25 mouse cellular contexts compared by ENCODE assay signal in genomic region chr1:153681036-153681435, GRCm38 (mm10). TPM values are rescaled to one million over a fixed set of nuclear protein-coding genes. Genes with fewer than 3 reads are reported as not detected.
DNase-seq lines count a peak whose midpoint lies in the region; ATAC-seq lines count a peak whose summit lies in the region.
"Had no signal": no experiment of that assay in that cellular context is flagged by ENCODE, and none has a peak within 500 bp of the region (broad histone marks: within the 10 kb centered on the region; RNA-seq: fewer than 3 reads in every experiment).

No protein-coding gene starts in this region.

- intact Hi-C loops in left cerebral cortex, postnatal 10 days (cut with DNase I), result no loop called here

- ATAC-seq in midbrain, embryonic 13.5 days, result no peak
- ATAC-seq in liver, embryonic 11.5 days (replicated peaks; ENCODE audit: low FRiP score), result no peak
- ATAC-seq: forebrain, postnatal 0 days; intestine, embryonic 16.5 days; Patski had no signal

- 0 out of 2 replicates have a peak, but pooled peaks cover 3% of the 10 kb centered on the region for H3K27me3 ChIP-seq in midbrain, embryonic 10.5 days (ENCODE audit: low read depth, poor library complexity, severe bottlenecking)
- H3K27me3 ChIP-seq in midbrain, embryonic 13.5 days, result no peaks in the 10 kb centered on the region; the same call in 1 of the 2 replicates
- H3K27me3 ChIP-seq in liver, embryonic 11.5 days (replicated peaks; ENCODE audit: control insufficient read depth, insufficient read depth, low read length), result peaks cover 3% of the 10 kb centered on the region; the same call in 1 of the 2 replicates
- H3K27me3 ChIP-seq: embryonic facial prominence, embryonic 12.5 days; forebrain, embryonic 12.5 days; hindbrain, embryonic 15.5 days; Patski had no signal

- peak overlapping the region; percentile 59; the same call in 1 of the 2 replicates for H3K27ac ChIP-seq in midbrain, embryonic 10.5 days (replicated peaks)
- no peak overlapping the region for H3K27ac ChIP-seq in midbrain, embryonic 13.5 days
- no peak overlapping the region for H3K27ac ChIP-seq in liver, embryonic 11.5 days (ENCODE audit: low read depth, low read length)
- H3K27ac ChIP-seq: forebrain, embryonic 12.5 days; gastrocnemius, adult 2 months; heart, embryonic 13.5 days; hindbrain, embryonic 15.5 days had no signal

- H3K4me1 ChIP-seq in midbrain, embryonic 10.5 days, result peaks cover 27% of the 10 kb centered on the region
- H3K4me1 ChIP-seq in midbrain, embryonic 13.5 days (replicated peaks), result peaks cover 29% of the 10 kb centered on the region
- H3K4me1 ChIP-seq in liver, embryonic 11.5 days (replicated peaks; ENCODE audit: control insufficient read depth, insufficient read depth, low read length), result no peaks in the 10 kb centered on the region

- H3K9me3 ChIP-seq in midbrain, embryonic 10.5 days (replicated peaks), result no peaks in the 10 kb centered on the region
- no peaks in the 10 kb centered on the region for H3K9me3 ChIP-seq in midbrain, embryonic 13.5 days
- H3K9me3 ChIP-seq in liver, embryonic 11.5 days (ENCODE audit: control insufficient read depth, low read length), result no peaks in the 10 kb centered on the region
- H3K9me3 ChIP-seq: embryonic facial prominence, embryonic 12.5 days; forebrain, embryonic 12.5 days; heart, embryonic 13.5 days; hindbrain, embryonic 15.5 days had no signal

- DNase-seq in midbrain, embryonic 10.5 days (ENCODE audit: low spot score), result no peak
- DNase-seq in cerebellum, adult 11-12 months, result peak; percentile 80
- DNase-seq in cerebellum, adult 9-10 months, result peak; percentile 85
- peak; percentile 80 to 87 for DNase-seq in cerebellum, postnatal 25 days
- DNase-seq in right cerebral cortex, postnatal 4 days, result no peak
- DNase-seq in left cerebral cortex, postnatal 10 days (ENCODE audit: extremely low spot score in 1 of 2, low spot score in 2 of 2), result no peak
- no peak for DNase-seq in liver, embryonic 11.5 days (ENCODE audit: low spot score)
- DNase-seq: adrenal gland, postnatal 14 days; embryo, embryonic 11 days; forebrain, postnatal 0 days; gastrocnemius, adult 2 months; gastrocnemius, postnatal 25 days; heart, postnatal 36 days; kidney, adult 2 months had no signal

- H3K4me2 ChIP-seq in midbrain, embryonic 13.5 days (replicated peaks), result no peak overlapping the region
- H3K4me2 ChIP-seq in liver, embryonic 11.5 days, result no peak overlapping the region
- H3K4me2 ChIP-seq: embryonic facial prominence, embryonic 12.5 days; forebrain, embryonic 12.5 days; heart, embryonic 13.5 days; hindbrain, embryonic 15.5 days had no signal

- no peak overlapping the region for H3K4me3 ChIP-seq in midbrain, embryonic 10.5 days
- no peak overlapping the region for H3K4me3 ChIP-seq in midbrain, embryonic 13.5 days (replicated peaks)
- H3K4me3 ChIP-seq in liver, embryonic 11.5 days (ENCODE audit: low read depth, low read length), result no peak overlapping the region
- H3K4me3 ChIP-seq: embryonic facial prominence, embryonic 12.5 days; forebrain, embryonic 12.5 days; gastrocnemius, adult 2 months; heart, embryonic 13.5 days; hindbrain, embryonic 15.5 days had no signal

- no peak overlapping the region for H3K9ac ChIP-seq in midbrain, embryonic 13.5 days (replicated peaks)
- no peak overlapping the region for H3K9ac ChIP-seq in liver, embryonic 11.5 days (ENCODE audit: low read depth, low read length)
- H3K9ac ChIP-seq: embryonic facial prominence, embryonic 12.5 days; forebrain, embryonic 12.5 days; forebrain, postnatal 0 days; heart, embryonic 13.5 days; hindbrain, embryonic 15.5 days had no signal

- H3K36me3 ChIP-seq in midbrain, embryonic 10.5 days, result no peaks in the 10 kb centered on the region
- H3K36me3 ChIP-seq in midbrain, embryonic 13.5 days, result 0 out of 2 replicates have a peak, but pooled peaks cover 9% of the 10 kb centered on the region
- no peaks in the 10 kb centered on the region for H3K36me3 ChIP-seq in liver, embryonic 11.5 days (ENCODE audit: control insufficient read depth, insufficient read depth, low read length)
- H3K36me3 ChIP-seq: embryonic facial prominence, embryonic 12.5 days; forebrain, embryonic 12.5 days; heart, embryonic 13.5 days; hindbrain, embryonic 15.5 days had no signal

- 93% methylated on average over 2 of the region's 2 CpGs for WGBS in midbrain, embryonic 10.5 days
- WGBS in midbrain, embryonic 13.5 days, result 96% methylated on average over 2 of the region's 2 CpGs
- WGBS in liver, embryonic 11.5 days, result 77% methylated on average over 2 of the region's 2 CpGs

RNA-seq across cellular contexts. Expression of gene Rgs8, which starts 28.2 kb away (rescaled TPM):
- polyA plus RNA-seq in midbrain, embryonic 10.5 days (2016; fragmentation: Nextera tagmentation; extraction: Ambion mirVana), result 8.3 and 15.1 TPM in 2 replicates
- 32.4 and 33.6 TPM in 2 replicates for polyA plus RNA-seq in midbrain, embryonic 13.5 days (2015; fragmentation: Nextera tagmentation; extraction: Ambion mirVana)
- 10 to 100 TPM; 24.3 to 34.0 TPM for total RNA-seq in left cerebral cortex, postnatal 10 days (2021)
- polyA plus RNA-seq in liver, embryonic 11.5 days (2014; fragmentation: Nextera tagmentation; extraction: Ambion mirVana), result 0.09 and 0.19 TPM in 2 replicates
- total RNA-seq: adrenal gland, adult 18-20 months; CH12.LX; gastrocnemius, adult 2 months; heart, postnatal 36 days had no signal

RNA-seq across cellular contexts. Expression of gene Rgs16, which starts 59.1 kb away (rescaled TPM):
- polyA plus RNA-seq in midbrain, embryonic 10.5 days (2016; fragmentation: Nextera tagmentation; extraction: Ambion mirVana), result 31.8 and 39.0 TPM in 2 replicates
- 34.5 and 34.6 TPM in 2 replicates for polyA plus RNA-seq in midbrain, embryonic 13.5 days (2015; fragmentation: Nextera tagmentation; extraction: Ambion mirVana)
- total RNA-seq in left cerebral cortex, postnatal 10 days (2021), result 1 to 10 TPM; 5.5 to 6.2 TPM
- polyA plus RNA-seq in liver, embryonic 11.5 days (2014; fragmentation: Nextera tagmentation; extraction: Ambion mirVana), result 0.94 and 1.3 TPM in 2 replicates
- total RNA-seq: common myeloid progenitor, adult 5-6 weeks; granulocyte monocyte progenitor cell, adult 5-6 weeks had no signal

Comparison
In these comparisons a context has a peak if more than half of its experiments do, and no peak if none do; other contexts are left out.
1. DNase-seq: peak in cerebellum, adult 11-12 months (single experiment), cerebellum, adult 9-10 months (single experiment) and cerebellum, postnatal 25 days (2 of 2); none in midbrain, embryonic 10.5 days (single experiment), right cerebral cortex, postnatal 4 days (single experiment), left cerebral cortex, postnatal 10 days (0 of 2) and liver, embryonic 11.5 days (single experiment).
2. RNA of gene Rgs16, which starts 59.1 kb away (polyA plus RNA-seq): 34.5 to 34.6 TPM in midbrain, embryonic 13.5 days and 31.8 to 39.0 TPM in midbrain, embryonic 10.5 days; 0.94 to 1.3 TPM in liver, embryonic 11.5 days; every median in the first group is over 10 times any median in the second.